ENCODE assay signal across 8 mouse cellular contexts in the genomic region with DNA sequence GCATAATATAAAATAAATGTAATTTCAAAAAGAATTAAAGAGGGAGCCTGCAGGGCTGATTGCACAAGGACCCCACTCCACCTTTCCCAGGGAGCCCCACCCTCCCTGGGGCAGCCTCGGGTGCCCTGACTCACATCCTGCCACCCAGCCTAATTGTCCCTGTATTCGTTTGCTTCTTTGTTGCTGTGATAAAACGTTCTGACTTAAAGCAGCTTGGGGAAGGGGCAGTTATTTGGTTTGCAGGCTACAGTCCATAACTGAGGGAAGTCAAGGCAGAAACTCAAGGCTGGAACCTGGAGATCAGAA. TPM values are rescaled to one million over a fixed set of nuclear protein-coding genes. Genes with fewer than 3 reads are reported as not detected.
DNase-seq lines count a peak whose midpoint lies in the region; ATAC-seq and TF ChIP-seq lines count a peak whose summit lies in the region.
"Had no signal": no experiment of that assay in that cellular context is flagged by ENCODE, and none has a peak within 500 bp of the region (broad histone marks: within the 10 kb centered on the region; RNA-seq: fewer than 3 reads in every experiment).

No protein-coding gene starts in this region.

- peak overlapping the region; percentile 56; the same call in 1 of the 2 replicates for H3K9ac ChIP-seq in kidney, embryonic 14.5 days (ENCODE audit: low read depth, low read length)
- H3K9ac ChIP-seq in limb, embryonic 14.5 days (ENCODE audit: low read depth, low read length, severe bottlenecking), result no peak overlapping the region
- H3K9ac ChIP-seq in forebrain, embryonic 13.5 days, result no peak overlapping the region

- TF ChIP-seq POLR2A in limb, embryonic 14.5 days (IDR thresholded peaks at IDR 0.05; ENCODE audit: borderline replicate concordance, extremely low read depth, insufficient read depth, insufficient read length), result no peak

- DNase-seq in kidney, postnatal 14 days, result no peak
- DNase-seq in 3134 (ENCODE audit: extremely low read depth, insufficient read length, low spot score) (peak; percentile 66), MN1 (ENCODE audit: low spot score) (no peak)
- no peak for DNase-seq in limb, embryonic 14.5 days (ENCODE audit: low spot score)
- DNase-seq: cerebellum, adult 18-20 months had no signal

- H3K79me2 ChIP-seq in C2C12 (ENCODE audit: control insufficient read depth, insufficient read depth), result peaks cover 42% of the 10 kb centered on the region

- H3K36me3 ChIP-seq in kidney, embryonic 14.5 days (ENCODE audit: control insufficient read depth, insufficient read depth, low read length), result peaks cover 8% of the 10 kb centered on the region; the same call in 1 of the 2 replicates
- peaks cover 32% of the 10 kb centered on the region for H3K36me3 ChIP-seq in C2C12 (ENCODE audit: control insufficient read depth, insufficient read depth)
- H3K36me3 ChIP-seq in limb, embryonic 14.5 days (ENCODE audit: control insufficient read depth, insufficient read depth, low read length), result peaks cover 14% of the 10 kb centered on the region; the same call in 1 of the 2 replicates
- no peaks in the 10 kb centered on the region for H3K36me3 ChIP-seq in forebrain, embryonic 13.5 days (ENCODE audit: poor library complexity, severe bottlenecking)

- peak overlapping the region; percentile 52 for H3ac ChIP-seq in C2C12 (ENCODE audit: control insufficient read depth, insufficient read length, low read depth)

- H3K4me1 ChIP-seq in kidney, embryonic 14.5 days (ENCODE audit: control insufficient read depth, insufficient read depth, low read length), result peaks cover 12% of the 10 kb centered on the region
- peaks cover 12% of the 10 kb centered on the region for H3K4me1 ChIP-seq in limb, embryonic 14.5 days (ENCODE audit: control insufficient read depth, insufficient read depth, low read length)
- peaks cover 19% of the 10 kb centered on the region for H3K4me1 ChIP-seq in forebrain, embryonic 13.5 days

- H3K27ac ChIP-seq in kidney, embryonic 14.5 days (ENCODE audit: low read depth, low read length), result no peak overlapping the region
- H3K27ac ChIP-seq in limb, embryonic 14.5 days (replicated peaks; ENCODE audit: low read depth, low read length), result no peak overlapping the region
- no peak overlapping the region for H3K27ac ChIP-seq in forebrain, embryonic 13.5 days

- peaks cover 11% of the 10 kb centered on the region for H3K79me3 ChIP-seq in C2C12 (ENCODE audit: low read depth)

- TF ChIP-seq CTCF in C2C12 (IDR thresholded peaks at IDR 0.05; ENCODE audit: control insufficient read depth, insufficient read depth, insufficient read length), result no peak

- peaks cover 6% of the 10 kb centered on the region; the same call in 1 of the 2 replicates for H3K27me3 ChIP-seq in kidney, embryonic 14.5 days (ENCODE audit: control insufficient read depth, insufficient read depth, low read length)
- H3K27me3 ChIP-seq in C2C12 (ENCODE audit: control insufficient read depth, insufficient read depth, insufficient read length), result no peaks in the 10 kb centered on the region
- peaks cover 32% of the 10 kb centered on the region for H3K27me3 ChIP-seq in limb, embryonic 14.5 days (ENCODE audit: control insufficient read depth, insufficient read depth, low read length)
- peaks cover 66% of the 10 kb centered on the region for H3K27me3 ChIP-seq in forebrain, embryonic 13.5 days

- H3K4me2 ChIP-seq in kidney, embryonic 14.5 days (replicated peaks; ENCODE audit: low read depth, low read length), result peak overlapping the region; percentile 73; the same call in 1 of the 2 replicates
- peak overlapping the region; percentile 95 for H3K4me2 ChIP-seq in limb, embryonic 14.5 days (replicated peaks; ENCODE audit: low read depth, low read length, severe bottlenecking)
- no peak overlapping the region; the same call in 1 of the 2 replicates for H3K4me2 ChIP-seq in forebrain, embryonic 13.5 days

- no peaks in the 10 kb centered on the region for H3K9me3 ChIP-seq in kidney, embryonic 14.5 days (ENCODE audit: control insufficient read depth, low read length)
- H3K9me3 ChIP-seq in limb, embryonic 14.5 days (ENCODE audit: control insufficient read depth, low read length), result no peaks in the 10 kb centered on the region
- no peaks in the 10 kb centered on the region for H3K9me3 ChIP-seq in forebrain, embryonic 13.5 days (replicated peaks)

- ATAC-seq in kidney, embryonic 14.5 days (ENCODE audit: low FRiP score, low TSS enrichment), result no peak
- no peak for ATAC-seq in limb, embryonic 14.5 days (ENCODE audit: low FRiP score, low read depth)
- no peak for ATAC-seq in forebrain, embryonic 13.5 days

- 8% methylated on average over 3 of the region's 3 CpGs for WGBS in kidney, embryonic 14.5 days
- 21% methylated on average over 3 of the region's 3 CpGs for WGBS in limb, embryonic 14.5 days
- WGBS in forebrain, embryonic 13.5 days, result 15% methylated on average over 3 of the region's 3 CpGs

- H3K4me3 ChIP-seq in kidney, embryonic 14.5 days (ENCODE audit: low read length), result no peak overlapping the region
- H3K4me3 ChIP-seq in C2C12 (ENCODE audit: insufficient read depth, poor library complexity, severe bottlenecking), result peak overlapping the region; percentile 93
- H3K4me3 ChIP-seq in limb, embryonic 14.5 days (replicated peaks; ENCODE audit: low read length), result peak overlapping the region; percentile 80; the same call in 1 of the 2 replicates
- H3K4me3 ChIP-seq in forebrain, embryonic 13.5 days, result no peak overlapping the region

TF ChIP-seq in C2C12, 6 proteins besides CTCF, POLR2A, EP300 and RAD21:
- TF ChIP-seq MYOG (IDR thresholded peaks at IDR 0.05; ENCODE audit: control insufficient read depth, extremely low read depth, insufficient read length) (no peak), CEBPB (IDR thresholded peaks at IDR 0.05; ENCODE audit: low read depth) (peak; percentile 88), USF1 (IDR thresholded peaks at IDR 0.05; ENCODE audit: low read depth) (no peak), MYOD1 (IDR thresholded peaks at IDR 0.05; ENCODE audit: control insufficient read depth, insufficient read length, low read depth) (no peak), MAX (IDR thresholded peaks at IDR 0.05) (no peak), FOSL1 (IDR thresholded peaks at IDR 0.05; ENCODE audit: insufficient read depth, low read length, poor library complexity, severe bottlenecking) (no peak)

RNA-seq across cellular contexts. Expression of gene Rps6ka4, which starts 0.8 kb away (rescaled TPM):
- polyA plus RNA-seq in kidney, embryonic 14.5 days (2014; fragmentation: Nextera tagmentation; extraction: Ambion mirVana), result 11.8 and 15.1 TPM in 2 replicates
- 103 TPM for polyA plus RNA-seq in C2C12 (2012; fragmentation: generic; extraction: Trizol)
- polyA plus RNA-seq in limb, embryonic 14.5 days (2012; rRNA removed), result 19.4 and 22.9 TPM in 2 replicates
- 25.2 and 27.4 TPM in 2 replicates for polyA plus RNA-seq in limb, embryonic 14.5 days (2014; fragmentation: Nextera tagmentation; extraction: Ambion mirVana)
- 4.0 and 4.2 TPM in 2 replicates for polyA plus RNA-seq in forebrain, embryonic 13.5 days (2015; fragmentation: Nextera tagmentation; extraction: Ambion mirVana)

RNA-seq across cellular contexts. Expression of gene Ccdc88b, which starts 16.8 kb away (rescaled TPM):
- polyA plus RNA-seq in kidney, embryonic 14.5 days (2014; fragmentation: Nextera tagmentation; extraction: Ambion mirVana), result 0.30 and 0.51 TPM in 2 replicates
- 0.27 TPM for polyA plus RNA-seq in C2C12 (2012; fragmentation: generic; extraction: Trizol)
- polyA plus RNA-seq in limb, embryonic 14.5 days (2012; rRNA removed), result 1.8 and 2.2 TPM in 2 replicates
- polyA plus RNA-seq in limb, embryonic 14.5 days (2014; fragmentation: Nextera tagmentation; extraction: Ambion mirVana), result 0.69 and 0.75 TPM in 2 replicates
- polyA plus RNA-seq in forebrain, embryonic 13.5 days (2015; fragmentation: Nextera tagmentation; extraction: Ambion mirVana), result 0.19 and 0.71 TPM in 2 replicates

Comparison
In these comparisons a context has a peak if more than half of its experiments do, and no peak if none do; other contexts are left out.
1. H3K4me3 ChIP-seq: peak in C2C12 (single experiment) and limb, embryonic 14.5 days (single experiment); none in kidney, embryonic 14.5 days (single experiment) and forebrain, embryonic 13.5 days (single experiment).